Mouse (Mus musculus) gastrocnemius, postnatal 10 days (tissue): ENCODE data around the gene Ccdc9. TPM values are rescaled to one million over a fixed set of nuclear protein-coding genes. Genes with fewer than 3 reads are reported as not detected.
"Not testable (repeated sequence)": the region's sequence is repeated elsewhere in the genome, so short reads cannot be mapped to it uniquely, and the experiment has no call there.

Experiments used
- DNase-seq: peaks from one replicate; pipeline ENCODE4 v3.0.0; 2021; ENCODE audit warnings: mixed read lengths
- total RNA-seq, 2 experiments: library from RNA; stranded (reverse); gene quantifications; 2 replicates each; pipeline ENCODE4 v1.2.3; 2021

The Ccdc9 gene
- total RNA-seq, 2 experiments from 2014 or later = 34.0 to 47.6 TPM

DNA sequence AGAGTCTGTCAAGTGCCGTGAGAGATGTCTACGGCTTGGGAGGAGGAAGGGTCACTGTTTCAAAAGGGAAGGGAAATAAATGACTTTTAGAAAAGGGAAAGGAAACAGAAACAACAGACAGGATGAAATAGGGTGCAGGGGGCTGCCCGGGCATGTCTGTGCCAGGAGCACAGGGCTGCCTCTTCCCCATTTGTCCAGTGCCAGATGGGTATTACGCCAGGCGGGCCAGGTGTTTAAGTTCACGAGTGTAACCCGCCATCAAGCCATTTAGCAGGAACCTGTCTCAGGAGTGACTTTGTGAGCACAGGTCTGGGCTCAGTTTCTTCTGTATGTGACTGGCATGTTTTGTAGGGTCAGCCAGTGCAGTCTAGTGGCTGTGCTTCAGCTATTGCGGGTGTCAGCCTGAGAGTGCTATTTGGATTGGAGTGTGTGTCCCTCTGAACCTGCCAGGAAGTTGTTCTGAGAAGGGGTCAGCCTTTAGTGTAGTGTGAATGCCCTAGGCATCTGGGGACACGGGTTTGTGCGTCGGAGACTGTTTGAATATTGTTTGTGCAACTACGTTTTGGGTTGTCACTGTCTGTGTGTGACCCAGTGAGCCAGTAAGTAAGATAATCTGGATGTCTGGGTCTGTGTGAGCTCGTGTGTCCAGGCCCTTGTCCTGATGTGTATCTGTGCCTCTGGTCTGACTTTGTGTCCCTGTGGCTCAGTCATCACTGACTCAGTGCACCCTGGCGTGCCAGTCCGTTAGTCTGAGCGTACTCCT is 22.1 kb upstream of the Ccdc9 start:
- no peak for DNase-seq

DNA sequence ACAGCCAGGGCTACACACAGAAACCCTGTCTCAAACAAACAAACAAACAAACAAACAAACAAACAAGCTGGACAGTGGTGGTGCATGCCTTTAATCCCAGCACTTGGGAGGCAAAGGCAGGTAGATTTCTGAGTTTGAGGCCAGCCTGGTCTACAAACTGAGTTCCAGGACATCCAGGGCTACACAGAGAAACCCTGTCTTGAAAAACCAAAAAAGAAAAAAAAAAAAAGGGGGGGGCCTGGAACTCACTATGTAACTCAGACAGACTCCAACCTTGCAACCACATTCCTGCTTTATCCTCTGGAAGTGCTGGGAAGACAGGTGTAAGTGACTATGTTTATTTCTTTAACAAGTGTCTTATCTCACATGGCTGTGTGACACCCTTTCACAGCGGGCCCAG is 21.5 kb upstream of the Ccdc9 start, which contains the start of gene Bbc3:
Bbc3 (plus strand) TSS at position 301 of the 400 bp plus-strand sequence.
- not testable (repeated sequence) for DNase-seq

DNA sequence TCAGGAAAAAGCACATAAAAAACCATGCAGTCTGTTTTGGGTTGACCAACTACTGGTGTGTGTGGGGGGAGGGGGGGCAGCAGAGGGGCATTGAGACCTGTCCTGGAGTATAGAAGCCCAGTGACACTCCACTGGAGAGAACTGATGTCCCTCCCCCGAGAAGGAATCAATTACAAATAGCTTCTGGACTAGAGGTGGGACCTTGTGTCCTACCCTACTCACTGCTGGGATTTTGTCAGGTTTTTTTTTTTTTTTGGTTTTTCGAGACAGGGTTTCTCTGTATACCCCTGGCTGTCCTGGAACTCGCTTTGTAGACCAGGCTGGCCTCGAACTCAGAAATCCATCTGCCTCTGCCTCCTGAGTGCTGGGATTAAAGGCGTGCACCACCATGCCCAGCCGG is 20.5 kb upstream of the Ccdc9 start:
- not testable (repeated sequence) for DNase-seq

DNA sequence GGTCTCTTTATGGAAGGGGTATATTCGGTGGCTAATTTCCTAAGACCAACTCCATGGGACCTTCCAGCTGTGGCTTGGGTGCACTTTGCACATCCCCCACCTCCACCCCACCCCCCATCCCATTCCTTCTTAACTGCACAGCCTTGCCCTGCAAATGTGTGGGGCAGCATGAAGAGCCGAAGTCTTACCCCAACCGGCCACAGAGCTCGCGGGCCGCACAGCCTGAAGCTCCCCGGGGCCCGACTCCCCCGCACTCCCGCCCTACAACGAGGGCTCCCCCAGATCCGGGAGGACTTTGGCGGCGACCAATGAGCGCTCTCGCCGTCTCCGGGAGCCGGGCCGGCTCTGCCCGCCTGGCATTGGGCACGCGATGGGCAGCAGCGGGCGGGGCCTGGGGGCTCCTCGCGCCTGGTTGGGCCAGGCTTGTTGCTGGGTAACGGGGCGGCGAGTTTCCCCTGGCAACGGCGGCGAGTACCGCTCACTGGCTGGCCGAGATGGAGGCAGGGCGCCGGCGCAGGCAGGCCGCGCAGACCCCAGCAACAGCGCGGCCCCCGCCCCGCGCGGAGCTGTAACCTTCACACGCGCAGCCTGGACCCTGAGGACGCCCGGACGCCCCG is 12.9 kb upstream of the Ccdc9 start:
- DNase-seq = peak; percentile 86

DNA sequence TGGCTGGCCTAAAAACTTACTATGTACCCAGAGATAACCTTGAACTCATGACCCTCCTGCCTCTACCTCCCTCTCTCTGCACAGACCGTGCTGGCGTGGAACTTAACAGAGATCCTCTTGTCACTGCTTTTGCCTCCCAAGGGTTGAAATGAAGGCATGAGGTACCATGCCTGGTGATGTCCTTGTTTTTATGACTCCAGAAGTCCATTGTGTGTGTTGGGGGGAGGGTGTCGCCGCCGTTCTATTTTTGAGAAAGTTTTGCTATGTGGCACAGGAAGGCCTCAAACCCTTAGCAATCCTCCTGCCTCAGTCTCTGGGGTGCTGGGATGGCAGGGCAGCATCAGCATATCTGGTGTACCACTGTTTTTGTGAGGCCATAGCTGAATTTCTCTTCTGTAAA is 12.3 kb upstream of the Ccdc9 start:
- DNase-seq = no peak

DNA sequence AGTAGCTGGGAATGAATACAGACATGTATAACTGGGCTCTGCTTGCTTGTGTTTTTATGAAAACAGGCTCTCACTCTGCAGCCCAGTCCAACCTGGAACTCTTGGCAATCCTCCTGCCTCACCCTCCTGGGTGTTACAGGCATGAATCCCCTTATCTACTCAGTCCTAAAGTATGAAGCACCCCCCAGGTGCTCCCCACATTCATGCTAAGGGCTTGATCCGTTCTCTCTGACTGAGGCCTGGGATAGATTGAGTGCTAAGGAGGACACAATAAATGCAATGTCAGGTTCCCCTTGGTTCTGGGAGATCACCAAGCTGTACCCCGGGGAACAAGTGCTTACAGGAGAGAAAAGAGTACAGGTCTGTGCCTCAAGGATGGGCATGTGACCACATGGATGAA is 11.0 kb upstream of the Ccdc9 start:
- DNase-seq = no peak

DNA sequence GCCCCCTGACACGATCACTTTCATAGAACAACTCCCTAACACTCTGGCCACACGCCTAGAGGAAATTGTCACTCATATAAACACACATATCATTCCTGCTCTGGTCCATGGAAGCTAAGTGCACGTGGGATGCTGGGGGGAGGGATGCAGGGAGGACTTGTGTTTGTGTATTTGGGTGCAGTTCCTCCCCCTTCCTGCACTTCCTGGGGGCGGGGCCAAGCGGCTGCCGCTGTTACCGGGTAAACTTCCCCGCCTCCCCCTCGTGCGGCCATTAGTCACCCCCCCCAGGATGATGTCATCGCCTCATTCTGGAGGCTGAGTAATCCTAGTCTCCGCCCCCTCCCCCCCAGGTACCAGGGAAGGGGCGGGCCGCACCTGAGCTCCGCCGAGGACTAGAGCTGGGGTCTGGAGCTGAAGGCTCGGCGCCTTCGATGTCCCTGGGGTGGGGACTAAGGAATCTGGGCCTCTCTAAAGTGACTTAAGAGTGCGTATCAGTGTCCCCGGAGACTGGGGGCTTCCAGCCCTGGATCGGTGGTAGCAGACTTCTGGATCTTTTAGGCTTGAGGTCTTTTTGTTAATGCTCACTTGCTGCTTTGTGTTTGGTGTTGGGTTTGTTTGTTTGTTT is 10.3 kb upstream of the Ccdc9 start:
- peak; percentile 89 for DNase-seq

DNA sequence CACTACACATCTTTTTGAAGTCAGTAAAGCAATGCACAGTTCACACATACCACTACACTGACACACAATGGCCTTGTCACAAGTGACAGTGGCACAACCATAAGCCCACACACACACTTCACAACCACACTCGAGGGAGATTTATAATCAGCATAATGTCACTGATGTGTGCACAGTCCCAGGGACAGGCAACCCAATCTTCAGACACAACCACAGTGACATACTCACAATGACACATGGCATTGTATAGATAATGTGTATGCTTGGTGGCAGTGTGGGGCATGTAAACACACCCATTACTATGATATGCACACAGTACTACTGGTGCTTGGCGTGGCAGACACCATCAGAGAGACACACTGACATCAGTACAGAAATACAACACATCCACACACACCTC is 9.6 kb upstream of the Ccdc9 start:
- no peak for DNase-seq

DNA sequence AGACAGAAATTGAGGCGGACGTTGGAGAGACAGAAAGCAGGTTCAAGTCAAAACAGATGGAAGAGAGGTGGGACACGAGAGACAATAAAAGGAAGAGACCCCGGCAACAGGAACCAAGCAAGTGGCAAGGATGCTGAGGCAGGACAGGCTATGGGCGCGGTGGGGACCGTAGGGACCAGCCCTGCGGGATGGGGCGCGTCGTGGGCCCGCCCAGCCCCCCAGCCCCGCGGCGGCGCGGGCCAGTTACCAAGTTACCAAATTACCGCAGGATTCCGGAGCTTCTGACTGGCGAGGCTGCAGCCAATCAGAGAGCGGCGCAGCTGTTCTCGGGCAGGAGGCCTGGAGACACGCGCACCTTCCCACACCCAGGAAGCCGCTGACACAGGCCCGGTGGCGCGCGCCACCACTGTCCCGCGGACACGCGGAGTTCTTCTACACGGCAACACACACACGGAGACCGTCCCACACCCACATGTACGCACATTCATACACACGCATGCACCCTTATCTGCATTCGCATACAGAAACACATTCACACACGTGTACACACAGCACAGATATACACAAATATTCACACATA is 8.8 kb upstream of the Ccdc9 start:
- DNase-seq = peak; percentile 75

DNA sequence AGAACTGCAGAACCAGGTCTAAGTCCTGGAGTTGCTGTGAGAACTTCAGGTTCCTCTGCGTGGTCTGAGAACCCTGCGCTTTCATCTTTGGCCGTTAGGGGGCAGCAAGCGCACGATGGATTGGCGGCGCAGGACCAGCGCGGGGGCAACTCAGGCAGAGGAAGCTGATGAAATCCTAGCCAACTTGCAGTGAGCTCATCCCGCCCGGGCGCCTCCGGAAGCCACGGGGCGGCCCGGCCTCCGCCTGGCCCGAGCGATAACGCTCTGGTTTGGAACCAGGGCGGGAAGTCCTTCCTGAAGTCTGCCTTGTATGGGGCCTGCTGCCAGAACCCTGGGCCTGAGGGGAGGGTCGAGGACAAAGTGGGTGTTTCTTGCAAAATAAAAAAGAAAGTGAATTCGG is 8.2 kb upstream of the Ccdc9 start:
- peak; percentile 96 for DNase-seq

DNA sequence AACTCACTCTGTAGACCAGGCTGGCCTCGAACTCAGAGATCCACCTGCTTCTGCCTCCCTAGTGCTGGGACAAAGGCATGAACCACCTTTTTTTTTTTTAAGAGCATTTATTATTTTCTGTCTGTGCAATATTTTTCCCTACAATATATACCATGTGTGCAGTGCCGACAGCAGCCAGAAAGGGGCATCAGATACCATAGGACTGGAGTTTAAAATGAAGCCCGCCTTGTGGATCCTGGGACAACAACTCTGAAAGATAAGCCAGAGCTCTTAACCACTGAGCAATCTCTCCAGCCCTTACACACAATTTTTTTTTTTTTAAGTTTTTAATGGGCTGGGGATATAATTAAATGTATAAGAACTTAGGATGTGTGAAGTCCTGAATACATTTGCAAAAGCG is 7.8 kb upstream of the Ccdc9 start:
- no peak for DNase-seq

DNA sequence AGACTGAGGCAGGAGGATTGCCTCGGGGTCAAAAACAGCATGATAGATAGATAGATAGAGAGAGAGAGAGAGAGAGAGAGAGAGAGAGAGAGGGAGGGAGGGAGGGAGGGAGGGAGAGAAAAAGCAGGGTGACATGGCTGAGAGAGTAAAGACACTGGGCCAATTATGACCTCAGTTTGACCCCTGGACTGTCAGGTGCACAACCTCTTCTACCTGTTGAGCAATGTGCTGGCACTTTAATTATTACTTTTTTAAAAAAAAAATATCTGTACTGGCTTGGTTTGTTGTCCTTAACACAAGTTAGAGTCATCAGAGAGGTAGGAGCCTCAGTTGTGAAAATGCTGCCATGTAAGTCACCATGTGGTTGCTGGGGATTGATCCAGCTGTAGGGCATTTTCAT is 1.2 kb upstream of the Ccdc9 start:
- DNase-seq = no peak

DNA sequence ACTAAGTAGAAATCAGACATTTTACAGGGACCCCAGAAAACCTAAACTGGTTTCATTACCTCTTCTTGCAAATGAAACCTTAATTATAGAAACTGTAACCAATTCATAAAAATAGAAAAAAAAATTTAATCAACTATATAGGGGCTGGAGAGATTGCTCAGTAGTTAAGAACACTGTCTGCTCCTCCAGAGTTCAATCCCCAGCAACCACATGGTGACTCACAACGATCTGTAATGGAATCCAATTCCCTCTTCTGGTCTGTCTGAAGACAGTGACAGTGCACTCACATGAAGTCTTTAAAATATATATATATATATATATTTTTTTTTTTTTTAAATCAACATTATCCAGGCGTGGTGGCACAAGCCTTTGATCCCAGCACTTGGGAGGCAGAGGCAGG is 421 bp upstream of the Ccdc9 start:
- DNase-seq = no peak

DNA sequence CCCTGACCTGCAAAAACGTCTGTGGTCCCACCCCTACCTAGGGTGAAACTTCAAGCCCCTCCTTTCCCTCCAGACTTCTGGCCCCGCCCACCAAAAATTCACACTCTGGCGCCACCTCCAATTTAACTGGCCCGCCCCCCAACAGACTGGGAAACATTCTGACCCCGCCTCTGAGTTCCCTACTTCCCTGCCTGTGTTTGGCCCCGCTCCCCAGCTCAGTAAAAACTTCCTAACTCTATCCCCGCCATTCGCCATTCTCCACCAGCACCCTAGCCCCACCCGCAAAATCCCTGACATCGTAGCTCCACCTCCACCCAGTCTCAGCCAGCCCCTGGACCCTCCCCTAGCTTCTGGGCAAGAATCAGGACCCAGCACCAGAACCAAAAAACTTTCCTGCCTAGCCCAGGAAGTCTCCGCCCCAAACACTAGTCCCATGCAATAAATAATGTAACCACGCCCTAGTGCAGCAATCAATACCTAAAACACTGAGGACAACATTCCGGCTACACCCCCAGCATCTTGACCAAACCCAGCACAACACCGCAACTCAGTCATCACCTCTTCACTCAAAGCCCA is 1.1 kb downstream of the Ccdc9 start:
- DNase-seq = peak; percentile 72

DNA sequence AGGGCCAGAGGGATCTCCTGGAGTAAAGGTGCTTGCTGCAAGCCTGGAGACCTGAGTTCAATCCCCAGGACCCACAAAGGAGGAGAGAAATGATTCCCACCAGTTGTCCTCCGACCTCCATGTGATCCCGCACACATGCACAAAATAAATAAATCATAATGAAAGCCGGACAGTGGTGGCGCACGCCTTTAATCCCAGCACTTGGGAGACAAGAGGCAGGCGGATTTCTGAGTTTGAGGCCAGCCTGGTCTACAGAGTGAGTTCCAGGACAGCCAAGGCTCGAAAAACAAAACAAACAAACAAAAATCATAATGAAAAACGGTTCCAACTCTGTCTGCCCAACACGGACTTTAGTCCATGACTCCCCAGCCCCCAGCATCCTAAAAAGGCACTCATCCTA is 1.7 kb downstream of the Ccdc9 start:
- DNase-seq = no peak

DNA sequence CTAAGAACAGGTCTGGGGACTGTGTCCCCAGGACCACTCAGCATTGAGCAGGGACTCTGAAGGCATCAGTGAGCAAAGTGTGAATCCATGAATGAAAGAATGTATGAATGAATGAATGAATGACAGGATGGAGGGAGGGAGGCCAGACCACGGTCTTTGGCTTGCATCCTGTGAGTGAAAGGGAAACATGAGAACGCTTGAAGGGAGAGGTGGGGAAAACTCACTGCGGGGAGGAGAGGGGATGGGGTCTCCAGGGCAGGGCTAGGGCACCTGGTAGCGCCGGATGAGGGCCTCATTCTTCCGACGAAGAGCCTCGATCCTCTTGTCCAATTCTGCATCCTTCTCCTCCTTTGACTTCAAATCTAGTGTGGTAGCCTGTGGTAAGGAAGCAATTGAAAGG is 2.6 kb downstream of the Ccdc9 start:
- no peak for DNase-seq

DNA sequence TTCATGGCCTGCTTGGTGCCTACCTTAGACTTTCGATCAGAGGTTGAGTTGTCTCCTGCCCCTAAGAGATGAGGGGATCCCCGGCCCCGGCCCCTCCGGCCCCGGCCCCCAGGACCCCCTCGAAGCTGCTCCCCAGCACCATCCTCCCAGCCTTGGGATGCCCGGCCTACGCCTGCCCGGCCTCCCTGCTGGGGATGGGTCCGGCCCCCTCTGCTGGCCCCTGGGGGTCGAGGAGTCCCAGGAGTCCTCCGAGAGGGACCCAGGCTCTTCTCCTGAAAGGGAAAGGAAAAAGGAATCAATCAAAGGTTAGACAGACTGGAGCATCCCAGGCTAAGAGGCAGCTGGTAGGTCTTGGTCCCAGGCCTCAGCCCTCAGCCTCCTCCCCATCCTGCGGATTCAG is 4.3 kb downstream of the Ccdc9 start:
- no peak for DNase-seq

DNA sequence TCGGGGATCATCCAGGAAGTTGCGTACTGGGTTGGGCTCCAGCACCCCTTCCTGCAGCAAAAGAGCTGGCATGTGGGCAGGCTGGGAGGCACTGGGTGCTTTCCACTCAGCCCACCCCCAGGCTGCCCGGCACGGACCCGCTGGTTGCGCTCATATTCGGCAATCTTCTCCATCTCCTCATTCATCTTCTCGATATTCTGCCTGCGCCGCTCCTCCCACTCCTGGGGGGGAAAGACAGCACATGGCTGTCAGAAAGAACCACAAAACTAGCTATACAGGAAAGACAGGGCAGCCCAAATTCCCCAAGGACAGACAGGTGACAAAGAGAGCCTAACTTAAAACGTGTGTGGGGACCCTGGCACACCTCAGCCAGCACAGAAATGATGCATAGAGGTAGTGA is 5.9 kb downstream of the Ccdc9 start:
- DNase-seq = no peak

DNA sequence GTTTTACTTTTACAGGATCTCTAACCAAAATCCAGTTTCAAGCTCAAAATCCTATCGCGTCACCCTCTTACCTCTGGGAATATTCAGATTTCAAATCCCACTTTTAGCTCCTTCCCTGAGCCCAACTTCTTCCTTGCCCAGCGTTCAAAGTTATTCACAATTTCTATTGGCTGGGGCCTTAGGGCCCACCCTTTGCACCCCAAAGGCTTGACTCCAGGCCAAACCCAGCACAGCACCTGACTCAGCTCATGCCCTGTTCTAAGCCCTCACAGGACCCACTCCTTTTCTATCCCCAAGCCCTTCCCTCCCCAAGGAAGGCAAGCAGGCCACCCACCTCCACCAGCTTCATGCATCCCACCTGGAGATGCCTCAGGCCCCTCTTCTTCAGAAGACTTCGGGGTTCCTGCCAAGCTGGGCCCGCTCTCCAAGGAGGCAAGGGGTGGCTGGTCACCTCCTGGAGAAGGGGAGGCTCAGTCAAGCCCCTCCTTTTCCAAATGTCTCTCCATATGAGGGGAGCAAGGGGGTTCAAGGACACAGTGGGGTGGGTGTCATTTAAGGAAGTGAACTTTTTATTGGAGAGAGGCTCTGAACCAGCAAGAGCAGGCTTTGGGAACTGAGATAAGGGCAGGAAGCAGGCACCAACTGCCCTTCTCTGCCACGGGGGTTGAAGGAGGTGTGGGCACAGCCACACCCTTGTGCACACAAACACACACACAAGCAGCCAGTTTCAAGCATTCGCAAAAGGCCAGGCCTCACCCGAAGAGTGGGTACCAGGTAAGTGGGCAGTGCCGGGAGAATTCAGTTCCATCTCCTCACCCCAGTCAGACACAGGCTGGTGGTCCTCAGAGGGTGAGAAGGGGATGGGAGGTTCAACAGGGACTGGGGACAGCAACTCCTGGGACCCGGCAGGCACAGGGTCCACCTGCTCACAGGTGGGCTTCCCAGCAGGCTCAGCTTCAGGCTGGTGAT is 11.4 kb downstream of the Ccdc9 start:
- no peak for DNase-seq

DNA sequence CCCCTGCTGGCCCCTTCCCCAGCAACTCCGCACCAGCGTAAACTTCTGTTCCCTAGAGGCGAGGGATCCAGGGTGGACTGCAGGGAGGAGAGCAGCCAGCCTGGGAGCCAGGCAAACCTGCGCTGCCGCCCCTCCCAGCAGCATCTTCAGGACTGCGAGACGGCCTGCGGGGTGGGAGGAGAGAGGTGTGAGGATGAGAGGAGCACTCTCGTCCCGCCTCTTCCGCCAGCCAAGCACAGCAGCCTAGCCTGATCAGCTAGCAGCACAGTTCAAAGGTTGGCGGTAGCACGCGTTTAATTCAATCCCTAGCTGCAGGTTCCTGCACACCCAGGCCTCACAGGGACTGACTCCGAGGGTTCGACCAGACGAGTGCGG is 12.8 kb downstream of the Ccdc9 start:
- DNase-seq = no peak

DNA sequence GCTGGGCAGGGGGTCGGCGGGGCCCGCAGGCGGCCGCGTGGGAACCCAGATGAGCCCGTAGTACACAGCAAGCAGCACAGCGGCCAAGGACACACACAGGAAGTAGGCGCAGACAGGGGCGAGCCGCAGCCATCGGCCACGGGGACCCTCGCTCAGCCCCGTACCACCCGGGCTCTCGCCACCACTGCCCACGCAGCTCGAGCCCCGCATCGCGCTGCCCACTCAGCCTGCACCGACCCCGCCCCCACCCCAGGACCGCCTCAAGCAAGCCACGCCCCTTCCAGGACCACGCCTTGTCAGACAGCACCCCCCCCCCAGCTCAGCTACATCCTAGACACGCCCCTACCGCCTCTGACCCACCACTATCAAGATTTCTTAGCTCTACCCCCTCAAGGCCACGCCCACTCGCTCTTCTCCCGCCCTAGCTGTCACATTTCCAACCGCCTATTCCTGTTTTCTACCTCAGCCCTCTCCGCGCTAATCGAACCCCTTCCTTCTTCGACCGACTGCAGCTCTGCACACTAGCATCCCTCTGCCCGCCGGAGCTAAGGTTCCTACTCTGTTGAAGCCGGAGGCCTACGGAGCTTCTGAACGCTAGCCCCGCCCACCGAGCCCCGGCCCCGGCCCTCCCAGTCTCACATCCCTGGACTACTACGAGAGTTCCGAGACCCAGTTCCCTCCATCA is 13.4 kb downstream of the Ccdc9 start, which contains the start of gene Inafm1:
Inafm1 (minus strand) TSS at position 537 of the 685 bp plus-strand sequence.
- DNase-seq = peak; percentile 81
